Comparison of ENCODE assay signal across 25 mouse cellular contexts in the genomic region with DNA sequence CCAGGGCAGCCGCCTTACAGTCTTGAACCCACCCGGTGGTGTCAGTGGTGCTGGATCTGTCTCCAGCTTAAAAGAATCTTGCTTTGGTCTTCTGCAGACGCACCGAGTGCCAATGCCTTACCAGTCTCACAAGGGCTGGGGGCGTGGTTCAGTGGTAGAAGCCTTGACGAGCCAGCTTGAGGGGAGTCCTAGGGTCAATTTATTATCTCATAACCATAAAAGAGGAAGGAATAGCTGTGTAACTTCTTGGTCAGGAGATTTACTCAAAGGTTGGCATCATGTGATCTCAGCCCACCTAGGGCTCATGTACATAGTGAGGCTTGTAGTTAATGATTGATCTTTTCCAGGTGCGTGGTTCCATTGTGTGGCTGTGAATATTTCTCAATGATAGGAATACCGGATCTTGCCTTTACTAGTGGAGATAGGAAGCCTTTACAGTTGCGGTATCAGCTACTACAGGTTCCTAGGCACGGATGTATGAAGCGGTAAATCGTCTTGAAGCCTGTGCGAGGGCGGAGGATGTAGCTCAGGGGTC. TPM values are rescaled to one million over a fixed set of nuclear protein-coding genes. Genes with fewer than 3 reads are reported as not detected.
DNase-seq lines count a peak whose midpoint lies in the region; ATAC-seq and TF ChIP-seq lines count a peak whose summit lies in the region.
"Had no signal": no experiment of that assay in that cellular context is flagged by ENCODE, and none has a peak within 500 bp of the region (broad histone marks: within the 10 kb centered on the region; RNA-seq: fewer than 3 reads in every experiment).

No protein-coding gene starts in this region.

- no peak overlapping the region for H3K9ac ChIP-seq in hindbrain, embryonic 11.5 days (ENCODE audit: low read depth, low read length)
- H3K9ac ChIP-seq in liver, postnatal 0 days (replicated peaks): no peak overlapping the region
- H3K9ac ChIP-seq in intestine, embryonic 16.5 days (ENCODE audit: low read depth, low read length): peak overlapping the region; percentile 60
- 0 out of 2 replicates have a peak overlapping the region, but pooled peaks have one; percentile 23 for H3K9ac ChIP-seq in stomach, embryonic 16.5 days (ENCODE audit: low read length)
- H3K9ac ChIP-seq: embryonic facial prominence, embryonic 12.5 days; forebrain, embryonic 13.5 days; hindbrain, embryonic 14.5 days had no signal

- WGBS in hindbrain, embryonic 10.5 days: 93% methylated on average over 14 of the region's 14 CpGs
- WGBS in hindbrain, embryonic 11.5 days: 94% methylated on average over 14 of the region's 14 CpGs
- 67% methylated on average over 14 of the region's 14 CpGs for WGBS in liver, postnatal 0 days (ENCODE audit: insufficient replicate concordance)
- 60% methylated on average over 14 of the region's 14 CpGs for WGBS in intestine, embryonic 16.5 days
- 62% methylated on average over 14 of the region's 14 CpGs for WGBS in stomach, embryonic 16.5 days
- 86% methylated on average over 14 of the region's 14 CpGs for WGBS in heart, embryonic 10.5 days

- TF ChIP-seq EP300 in liver, postnatal 0 days (IDR thresholded peaks at IDR 0.05; ENCODE audit: low read depth): no peak

- H3K27ac ChIP-seq in hindbrain, embryonic 10.5 days: peak overlapping the region; percentile 24; the same call in 1 of the 2 replicates
- no peak overlapping the region for H3K27ac ChIP-seq in hindbrain, embryonic 11.5 days (ENCODE audit: low read depth, low read length)
- H3K27ac ChIP-seq in liver, postnatal 0 days (ENCODE audit: low read depth): no peak overlapping the region
- peak overlapping the region; percentile 97 for H3K27ac ChIP-seq in intestine, embryonic 16.5 days (ENCODE audit: low read length)
- H3K27ac ChIP-seq in stomach, embryonic 16.5 days (ENCODE audit: low read length): peak overlapping the region; percentile 86
- no peak overlapping the region for H3K27ac ChIP-seq in heart, embryonic 10.5 days
- H3K27ac ChIP-seq: embryonic facial prominence, embryonic 12.5 days; forebrain, embryonic 13.5 days; hindbrain, embryonic 14.5 days; left cerebral cortex, adult 2 months had no signal

- TF ChIP-seq CTCF in liver, postnatal 0 days (IDR thresholded peaks at IDR 0.05; ENCODE audit: low read depth): no peak

- peaks cover 26% of the 10 kb centered on the region for H3K4me1 ChIP-seq in hindbrain, embryonic 10.5 days (replicated peaks)
- no peaks in the 10 kb centered on the region for H3K4me1 ChIP-seq in hindbrain, embryonic 11.5 days (replicated peaks; ENCODE audit: control insufficient read depth, insufficient read depth, low read length)
- no peaks in the 10 kb centered on the region for H3K4me1 ChIP-seq in liver, postnatal 0 days (ENCODE audit: insufficient read depth)
- H3K4me1 ChIP-seq in intestine, embryonic 16.5 days (ENCODE audit: control insufficient read depth, insufficient read depth, low read length): peaks cover 21% of the 10 kb centered on the region
- peaks cover 10% of the 10 kb centered on the region; the same call in 1 of the 2 replicates for H3K4me1 ChIP-seq in stomach, embryonic 16.5 days (ENCODE audit: control insufficient read depth, insufficient read depth, low read length)
- peaks cover 9% of the 10 kb centered on the region; the same call in 1 of the 2 replicates for H3K4me1 ChIP-seq in heart, embryonic 10.5 days
- H3K4me1 ChIP-seq: forebrain, embryonic 13.5 days; limb, embryonic 10.5 days; megakaryocyte, embryonic 14.5 days had no signal

- H3K4me3 ChIP-seq in hindbrain, embryonic 10.5 days: no peak overlapping the region
- no peak overlapping the region for H3K4me3 ChIP-seq in hindbrain, embryonic 11.5 days (ENCODE audit: low read depth, low read length)
- no peak overlapping the region for H3K4me3 ChIP-seq in liver, postnatal 0 days (ENCODE audit: low read depth, low read length)
- H3K4me3 ChIP-seq in intestine, embryonic 16.5 days (ENCODE audit: low read length): no peak overlapping the region
- no peak overlapping the region for H3K4me3 ChIP-seq in stomach, embryonic 16.5 days (replicated peaks; ENCODE audit: low read length)
- H3K4me3 ChIP-seq in heart, embryonic 10.5 days: no peak overlapping the region
- H3K4me3 ChIP-seq: embryonic facial prominence, embryonic 12.5 days; erythroblast, embryonic 14.5 days; forebrain, embryonic 13.5 days; left cerebral cortex, adult 2 months; limb, embryonic 10.5 days; megakaryocyte, embryonic 14.5 days; myocyte had no signal

- H3K27me3 ChIP-seq in hindbrain, embryonic 10.5 days (ENCODE audit: insufficient read depth, poor library complexity, severe bottlenecking): no peaks in the 10 kb centered on the region
- H3K27me3 ChIP-seq in hindbrain, embryonic 11.5 days (ENCODE audit: control insufficient read depth, insufficient read depth, low read length): no peaks in the 10 kb centered on the region
- no peaks in the 10 kb centered on the region for H3K27me3 ChIP-seq in liver, postnatal 0 days (ENCODE audit: insufficient read depth, low read length)
- no peaks in the 10 kb centered on the region for H3K27me3 ChIP-seq in intestine, embryonic 16.5 days (replicated peaks; ENCODE audit: control insufficient read depth, insufficient read depth, low read length)
- H3K27me3 ChIP-seq in stomach, embryonic 16.5 days (ENCODE audit: control insufficient read depth, insufficient read depth, low read length): no peaks in the 10 kb centered on the region
- H3K27me3 ChIP-seq in heart, embryonic 10.5 days (ENCODE audit: insufficient read depth, poor library complexity, severe bottlenecking): no peaks in the 10 kb centered on the region
- H3K27me3 ChIP-seq: embryonic facial prominence, embryonic 12.5 days; forebrain, embryonic 13.5 days had no signal

- H3K9me3 ChIP-seq in hindbrain, embryonic 10.5 days: peaks cover 3% of the 10 kb centered on the region; the same call in 1 of the 2 replicates
- H3K9me3 ChIP-seq in hindbrain, embryonic 11.5 days (ENCODE audit: control insufficient read depth, low read length): no peaks in the 10 kb centered on the region
- no peaks in the 10 kb centered on the region for H3K9me3 ChIP-seq in liver, postnatal 0 days (ENCODE audit: low read length)
- no peaks in the 10 kb centered on the region for H3K9me3 ChIP-seq in intestine, embryonic 16.5 days (ENCODE audit: control insufficient read depth, low read length)
- peaks cover 5% of the 10 kb centered on the region for H3K9me3 ChIP-seq in stomach, embryonic 16.5 days (replicated peaks; ENCODE audit: control insufficient read depth, low read length)
- H3K9me3 ChIP-seq in heart, embryonic 10.5 days: 0 out of 2 replicates have a peak, but pooled peaks cover 4% of the 10 kb centered on the region
- H3K9me3 ChIP-seq: embryonic facial prominence, embryonic 12.5 days; forebrain, embryonic 13.5 days; limb, embryonic 10.5 days had no signal

- no peak for ATAC-seq in hindbrain, embryonic 11.5 days (ENCODE audit: low FRiP score)
- peak; percentile 44; the same call in 1 of the 2 replicates for ATAC-seq in liver, postnatal 0 days
- peak; percentile 89 for ATAC-seq in intestine, embryonic 16.5 days
- ATAC-seq in stomach, embryonic 16.5 days (ENCODE audit: insufficient read depth, low FRiP score): peak; percentile 83
- ATAC-seq: forebrain, embryonic 13.5 days had no signal

- no peak for DNase-seq in hindbrain, embryonic 10.5 days (ENCODE audit: low spot score)
- no peak for DNase-seq in hindbrain, embryonic 11.5 days (ENCODE audit: low spot score)
- DNase-seq in liver, postnatal 0 days: no peak
- DNase-seq in liver: no peak
- no peak for DNase-seq in heart, embryonic 10.5 days (ENCODE audit: low spot score)
- DNase-seq in heart, adult 8-10 months (ENCODE audit: low spot score): no peak
- DNase-seq: adrenal gland, postnatal 14 days; cerebellum, adult 9-11 months; gastrocnemius, postnatal 10 days; heart, postnatal 10 days; lung, postnatal 10 days; midbrain, embryonic 14.5 days; thymus, postnatal 4 days had no signal

- H3K36me3 ChIP-seq in hindbrain, embryonic 10.5 days: 0 out of 2 replicates have a peak, but pooled peaks cover 3% of the 10 kb centered on the region
- H3K36me3 ChIP-seq in hindbrain, embryonic 11.5 days (ENCODE audit: control insufficient read depth, insufficient read depth, low read length): no peaks in the 10 kb centered on the region
- peaks cover 3% of the 10 kb centered on the region; the same call in 1 of the 2 replicates for H3K36me3 ChIP-seq in liver, postnatal 0 days (replicated peaks; ENCODE audit: insufficient read depth, low read length)
- peaks cover 3% of the 10 kb centered on the region; the same call in 1 of the 2 replicates for H3K36me3 ChIP-seq in intestine, embryonic 16.5 days (ENCODE audit: control insufficient read depth, insufficient read depth, low read length)
- H3K36me3 ChIP-seq in stomach, embryonic 16.5 days (ENCODE audit: control insufficient read depth, insufficient read depth, low read length): no peaks in the 10 kb centered on the region; the same call in 1 of the 2 replicates
- H3K36me3 ChIP-seq in heart, embryonic 10.5 days: peaks cover 13% of the 10 kb centered on the region
- H3K36me3 ChIP-seq: embryonic facial prominence, embryonic 12.5 days; limb, embryonic 10.5 days had no signal

- no peak overlapping the region for H3K4me2 ChIP-seq in hindbrain, embryonic 11.5 days (replicated peaks; ENCODE audit: low read depth, low read length)
- no peak overlapping the region for H3K4me2 ChIP-seq in liver, postnatal 0 days (ENCODE audit: low read depth, low read length)
- peak overlapping the region; percentile 30; the same call in 1 of the 2 replicates for H3K4me2 ChIP-seq in intestine, embryonic 16.5 days (ENCODE audit: low read depth, low read length)
- no peak overlapping the region for H3K4me2 ChIP-seq in stomach, embryonic 16.5 days (ENCODE audit: low read depth, low read length)
- H3K4me2 ChIP-seq: embryonic facial prominence, embryonic 12.5 days; forebrain, embryonic 13.5 days; heart, embryonic 11.5 days; hindbrain, embryonic 14.5 days; liver, embryonic 11.5 days had no signal

RNA-seq across cellular contexts. Expression of a gene that starts 24.1 kb away (rescaled TPM):
- polyA plus RNA-seq in hindbrain, embryonic 10.5 days (2016; fragmentation: Nextera tagmentation; extraction: Ambion mirVana): 25.3 and 28.7 TPM in 2 replicates
- polyA plus RNA-seq in hindbrain, embryonic 11.5 days (2014; fragmentation: Nextera tagmentation; extraction: Ambion mirVana): 23.6 and 24.8 TPM in 2 replicates
- polyA plus RNA-seq in liver, postnatal 0 days (2015; fragmentation: Nextera tagmentation; extraction: Ambion mirVana): 9.3 and 11.4 TPM in 2 replicates
- 21.1 and 22.5 TPM in 2 replicates for polyA plus RNA-seq in intestine, embryonic 16.5 days (2015; fragmentation: Nextera tagmentation; extraction: Ambion mirVana)
- 14.7 and 15.9 TPM in 2 replicates for polyA plus RNA-seq in stomach, embryonic 16.5 days (2015; fragmentation: Nextera tagmentation; extraction: Ambion mirVana)
- 17.8 and 22.9 TPM in 2 replicates for polyA plus RNA-seq in heart, embryonic 10.5 days (2016; fragmentation: Nextera tagmentation; extraction: Ambion mirVana)
- 1 to 10 TPM; 1.3 to 2.0 (median 1.7) TPM for total RNA-seq in heart, adult 8-10 months (2022)

RNA-seq across cellular contexts. Expression of a gene that starts 24.3 kb away (rescaled TPM):
- polyA plus RNA-seq in hindbrain, embryonic 10.5 days (2016; fragmentation: Nextera tagmentation; extraction: Ambion mirVana): 58.6 and 59.7 TPM in 2 replicates
- 35.2 and 41.7 TPM in 2 replicates for polyA plus RNA-seq in hindbrain, embryonic 11.5 days (2014; fragmentation: Nextera tagmentation; extraction: Ambion mirVana)
- 9.1 and 10.3 TPM in 2 replicates for polyA plus RNA-seq in liver, postnatal 0 days (2015; fragmentation: Nextera tagmentation; extraction: Ambion mirVana)
- polyA plus RNA-seq in intestine, embryonic 16.5 days (2015; fragmentation: Nextera tagmentation; extraction: Ambion mirVana): 41.4 and 45.0 TPM in 2 replicates
- 41.1 and 41.8 TPM in 2 replicates for polyA plus RNA-seq in stomach, embryonic 16.5 days (2015; fragmentation: Nextera tagmentation; extraction: Ambion mirVana)
- polyA plus RNA-seq in heart, embryonic 10.5 days (2016; fragmentation: Nextera tagmentation; extraction: Ambion mirVana): 43.2 and 45.1 TPM in 2 replicates
- 10 to 100 TPM; 13.2 to 19.3 (median 15.6) TPM for total RNA-seq in heart, adult 8-10 months (2022)

RNA-seq across cellular contexts. Expression of a gene that starts 38.6 kb away (rescaled TPM):
- polyA plus RNA-seq in hindbrain, embryonic 10.5 days (2016; fragmentation: Nextera tagmentation; extraction: Ambion mirVana): 4.0 and 5.7 TPM in 2 replicates
- 3.1 and 3.7 TPM in 2 replicates for polyA plus RNA-seq in hindbrain, embryonic 11.5 days (2014; fragmentation: Nextera tagmentation; extraction: Ambion mirVana)
- 8.1 TPM in 2 replicates for polyA plus RNA-seq in liver, postnatal 0 days (2015; fragmentation: Nextera tagmentation; extraction: Ambion mirVana)
- polyA plus RNA-seq in intestine, embryonic 16.5 days (2015; fragmentation: Nextera tagmentation; extraction: Ambion mirVana): 95.3 and 105 TPM in 2 replicates
- 32.4 and 37.5 TPM in 2 replicates for polyA plus RNA-seq in stomach, embryonic 16.5 days (2015; fragmentation: Nextera tagmentation; extraction: Ambion mirVana)
- polyA plus RNA-seq in heart, embryonic 10.5 days (2016; fragmentation: Nextera tagmentation; extraction: Ambion mirVana): 7.7 and 8.2 TPM in 2 replicates
- 1 to 10 TPM; 4.3 to 4.8 (median 4.6) TPM for total RNA-seq in heart, adult 8-10 months (2022)

RNA-seq across cellular contexts. Expression of a gene that starts 54.3 kb away (rescaled TPM):
- polyA plus RNA-seq in hindbrain, embryonic 10.5 days (2016; fragmentation: Nextera tagmentation; extraction: Ambion mirVana): 15.3 and 16.5 TPM in 2 replicates
- polyA plus RNA-seq in hindbrain, embryonic 11.5 days (2014; fragmentation: Nextera tagmentation; extraction: Ambion mirVana): 18.1 and 19.5 TPM in 2 replicates
- 4.9 and 5.6 TPM in 2 replicates for polyA plus RNA-seq in liver, postnatal 0 days (2015; fragmentation: Nextera tagmentation; extraction: Ambion mirVana)
- 14.8 and 15.3 TPM in 2 replicates for polyA plus RNA-seq in intestine, embryonic 16.5 days (2015; fragmentation: Nextera tagmentation; extraction: Ambion mirVana)
- 13.5 and 14.3 TPM in 2 replicates for polyA plus RNA-seq in stomach, embryonic 16.5 days (2015; fragmentation: Nextera tagmentation; extraction: Ambion mirVana)
- 12.5 and 15.3 TPM in 2 replicates for polyA plus RNA-seq in heart, embryonic 10.5 days (2016; fragmentation: Nextera tagmentation; extraction: Ambion mirVana)
- total RNA-seq in heart, adult 8-10 months (2022): 10 to 100 TPM; 10.6 to 12.8 (median 12.2) TPM

Comparison
In these comparisons a context has a peak if more than half of its experiments do, and no peak if none do; other contexts are left out.
1. H3K27ac ChIP-seq: peak in hindbrain, embryonic 10.5 days (single experiment), intestine, embryonic 16.5 days (single experiment) and stomach, embryonic 16.5 days (single experiment); none in hindbrain, embryonic 11.5 days (single experiment), liver, postnatal 0 days (single experiment) and heart, embryonic 10.5 days (single experiment).
2. H3K9ac ChIP-seq: peak in intestine, embryonic 16.5 days (single experiment) and stomach, embryonic 16.5 days (single experiment); none in hindbrain, embryonic 11.5 days (single experiment) and liver, postnatal 0 days (single experiment).